In genomic region chr3:158031371-158031925, GRCm38 (mm10) we compare ENCODE assay signal across 8 mouse cellular contexts. TPM values are rescaled to one million over a fixed set of nuclear protein-coding genes. Genes with fewer than 3 reads are reported as not detected.
DNase-seq lines count a peak whose midpoint lies in the region; ATAC-seq and TF ChIP-seq lines count a peak whose summit lies in the region.

No protein-coding gene starts in this region.

- H3K36me3 ChIP-seq in embryonic facial prominence, embryonic 14.5 days (ENCODE audit: control insufficient read depth, insufficient read depth, low read length): peaks cover 10% of the 10 kb centered on the region
- peaks cover 10% of the 10 kb centered on the region for H3K36me3 ChIP-seq in limb, embryonic 13.5 days
- H3K36me3 ChIP-seq in midbrain, embryonic 15.5 days (replicated peaks): no peaks in the 10 kb centered on the region; the same call in 1 of the 2 replicates

- peak; percentile 94 for ATAC-seq in embryonic facial prominence, embryonic 14.5 days (ENCODE audit: low read depth)
- ATAC-seq in limb, embryonic 13.5 days (ENCODE audit: low FRiP score, low read depth): peak; percentile 91
- ATAC-seq in midbrain, embryonic 15.5 days (replicated peaks): peak; percentile 95

- under 1% methylated on average over 55 of the region's 61 CpGs for WGBS in bone marrow, adult 2 months
- WGBS in embryonic facial prominence, embryonic 14.5 days: under 1% methylated on average over 47 of the region's 61 CpGs
- 0% methylated on average over 61 of the region's 61 CpGs for WGBS in limb, embryonic 13.5 days
- under 1% methylated on average over 61 of the region's 61 CpGs for WGBS in midbrain, embryonic 15.5 days

- peak overlapping the region; percentile 98 for H3K9ac ChIP-seq in embryonic facial prominence, embryonic 14.5 days (ENCODE audit: low read depth, low read length)
- peak overlapping the region; percentile 95 for H3K9ac ChIP-seq in limb, embryonic 13.5 days
- H3K9ac ChIP-seq in midbrain, embryonic 15.5 days: peak overlapping the region; percentile 74

- peak overlapping the region; percentile 65 for H3K4me2 ChIP-seq in embryonic facial prominence, embryonic 14.5 days (ENCODE audit: low read depth, low read length)
- peak overlapping the region; percentile 76 for H3K4me2 ChIP-seq in limb, embryonic 13.5 days (replicated peaks)
- peak overlapping the region; percentile 82 for H3K4me2 ChIP-seq in midbrain, embryonic 15.5 days

- TF ChIP-seq POLR2A in bone marrow, adult 2 months (IDR thresholded peaks at IDR 0.05; ENCODE audit: borderline replicate concordance, control insufficient read depth, low read depth, low read length): peak; percentile 82; the same call in 1 of the 2 replicates

- H3K27me3 ChIP-seq in embryonic facial prominence, embryonic 14.5 days (replicated peaks; ENCODE audit: control insufficient read depth, insufficient read depth, low read length): no peaks in the 10 kb centered on the region
- H3K27me3 ChIP-seq in limb, embryonic 13.5 days: no peaks in the 10 kb centered on the region
- no peaks in the 10 kb centered on the region for H3K27me3 ChIP-seq in midbrain, embryonic 15.5 days (replicated peaks)

- peak overlapping the region; percentile 98 for H3K27ac ChIP-seq in bone marrow, adult 2 months (ENCODE audit: control insufficient read depth, insufficient read depth, low read depth, low read length, poor library complexity)
- H3K27ac ChIP-seq in embryonic facial prominence, embryonic 14.5 days (replicated peaks; ENCODE audit: low read depth, low read length): peak overlapping the region; percentile 96
- H3K27ac ChIP-seq in limb, embryonic 13.5 days: peak overlapping the region; percentile 96
- H3K27ac ChIP-seq in midbrain, embryonic 15.5 days: peak overlapping the region; percentile 87

- peak overlapping the region; percentile 99 for H3K4me3 ChIP-seq in bone marrow, adult 2 months (replicated peaks; ENCODE audit: control insufficient read depth, low read depth, low read length)
- peak overlapping the region; percentile 93 for H3K4me3 ChIP-seq in embryonic facial prominence, embryonic 14.5 days (ENCODE audit: low read depth, low read length)
- peak overlapping the region; percentile 97 for H3K4me3 ChIP-seq in limb, embryonic 13.5 days
- peak overlapping the region; percentile 63 for H3K4me3 ChIP-seq in midbrain, embryonic 15.5 days

- peak; percentile 96 for DNase-seq in A20 (ENCODE audit: low read depth, low spot score)
- DNase-seq in embryonic facial prominence, embryonic 14.5 days (ENCODE audit: low spot score): peak; percentile 95
- peak; percentile 84 for DNase-seq in heart, adult 8-10 months (ENCODE audit: low spot score)
- peak; percentile 80 to 86 for DNase-seq in kidney, adult 8-10 months
- peak; percentile 78 to 88 for DNase-seq in spleen, adult 18-20 months

- no peaks in the 10 kb centered on the region for H3K4me1 ChIP-seq in bone marrow, adult 2 months (ENCODE audit: control insufficient read depth, insufficient read depth, low read length)
- H3K4me1 ChIP-seq in embryonic facial prominence, embryonic 14.5 days (ENCODE audit: control insufficient read depth, insufficient read depth, low read length): peaks cover 13% of the 10 kb centered on the region
- H3K4me1 ChIP-seq in limb, embryonic 13.5 days: peaks cover 24% of the 10 kb centered on the region
- peaks cover 35% of the 10 kb centered on the region for H3K4me1 ChIP-seq in midbrain, embryonic 15.5 days

- no peaks in the 10 kb centered on the region for H3K9me3 ChIP-seq in embryonic facial prominence, embryonic 14.5 days (ENCODE audit: control insufficient read depth, low read length)
- no peaks in the 10 kb centered on the region for H3K9me3 ChIP-seq in limb, embryonic 13.5 days
- no peaks in the 10 kb centered on the region for H3K9me3 ChIP-seq in midbrain, embryonic 15.5 days

- no peak for TF ChIP-seq CTCF in bone marrow, adult 2 months (IDR thresholded peaks at IDR 0.05; ENCODE audit: control insufficient read depth, insufficient read depth, low read length)

RNA-seq across cellular contexts. Expression of gene Srsf11, which starts 5.0 kb away (rescaled TPM):
- polyA plus RNA-seq in bone marrow, adult 2 months (2011; ENCODE audit: insufficient read depth, insufficient read length, low replicate concordance, missing spikeins): 164 and 180 TPM in 2 replicates
- 267 and 271 TPM in 2 replicates for polyA plus RNA-seq in embryonic facial prominence, embryonic 14.5 days (2014; fragmentation: Nextera tagmentation; extraction: Ambion mirVana)
- total RNA-seq in heart, adult 8-10 months (2022): 10 to 100 TPM; 32.2 to 45.6 (median 37.9) TPM
- 341 and 348 TPM in 2 replicates for polyA plus RNA-seq in limb, embryonic 13.5 days (2015; fragmentation: Nextera tagmentation; extraction: Ambion mirVana)
- 239 and 257 TPM in 2 replicates for polyA plus RNA-seq in midbrain, embryonic 15.5 days (2015; fragmentation: Nextera tagmentation; extraction: Ambion mirVana)

RNA-seq across cellular contexts. Expression of gene Lrrc40, which starts 5.0 kb away (rescaled TPM):
- polyA plus RNA-seq in bone marrow, adult 2 months (2011; ENCODE audit: insufficient read depth, insufficient read length, low replicate concordance, missing spikeins): 8.5 and 9.3 TPM in 2 replicates
- 42.3 and 49.1 TPM in 2 replicates for polyA plus RNA-seq in embryonic facial prominence, embryonic 14.5 days (2014; fragmentation: Nextera tagmentation; extraction: Ambion mirVana)
- total RNA-seq in heart, adult 8-10 months (2022): 10 to 100 TPM in 3 of 4 experiments, 1 to 10 TPM in 1; 9.5 to 12.8 (median 11.5) TPM
- polyA plus RNA-seq in limb, embryonic 13.5 days (2015; fragmentation: Nextera tagmentation; extraction: Ambion mirVana): 63.0 TPM in 2 replicates
- polyA plus RNA-seq in midbrain, embryonic 15.5 days (2015; fragmentation: Nextera tagmentation; extraction: Ambion mirVana): 48.3 and 53.2 TPM in 2 replicates

Comparison
In these comparisons a context has a peak if more than half of its experiments do, and no peak if none do; other contexts are left out.
1. Peak in every context shown above with its lines: DNase-seq, ATAC-seq, H3K4me3 ChIP-seq and H3K27ac ChIP-seq.